Mouse (Mus musculus) cerebellum, postnatal 36 days (tissue): Measurements from ENCODE around the gene Gm47995.

ENCODE experiments used
- DNase-seq, 2 experiments: peaks; one replicate each; pipeline ENCODE4 v3.0.0; 2021 to 2022; ENCODE audit warnings: mixed read lengths in 2 of 2

Gene Gm47995

DNA sequence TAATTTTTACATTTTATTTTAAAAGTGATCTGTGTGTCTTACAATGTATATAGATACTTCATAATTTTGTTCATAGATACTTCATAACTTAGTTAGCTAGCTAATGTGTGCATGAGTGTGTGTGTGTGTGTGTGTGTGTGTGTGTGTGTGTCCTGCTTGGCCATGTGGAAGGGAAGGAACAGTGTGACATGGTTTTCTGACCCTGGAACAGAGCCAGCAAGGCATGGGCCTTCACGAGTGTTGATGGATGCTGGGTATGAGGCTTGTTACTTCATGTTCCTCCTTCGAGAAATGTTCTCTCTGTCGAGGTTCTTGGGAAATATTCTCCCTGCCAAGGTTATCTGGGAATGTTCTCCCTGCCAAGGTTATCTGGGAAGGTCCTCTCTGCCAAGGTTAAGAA lies 35.5 kb downstream of the Gm47995 start:
- no peak for DNase-seq

DNA sequence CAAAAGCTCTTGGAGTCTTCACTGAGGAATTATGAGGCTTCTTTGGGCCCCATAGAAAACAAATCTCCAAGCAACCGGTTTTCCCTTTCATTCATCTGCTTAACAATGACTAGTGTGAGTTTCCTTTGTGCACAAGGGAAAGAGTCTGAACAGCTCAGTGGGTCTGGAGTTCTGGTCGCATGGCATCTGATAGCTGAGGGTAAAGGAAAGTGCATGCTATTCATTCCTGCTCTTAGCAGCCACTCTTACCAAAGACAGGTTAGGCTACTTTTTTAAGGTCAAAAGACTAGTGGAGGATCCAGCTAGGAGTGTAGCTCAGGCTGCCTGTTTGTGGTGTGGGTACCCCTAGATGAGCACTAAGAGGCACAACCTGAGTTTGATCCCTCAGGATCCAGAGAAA lies 37.3 kb downstream of the Gm47995 start:
- no peak for DNase-seq

DNA sequence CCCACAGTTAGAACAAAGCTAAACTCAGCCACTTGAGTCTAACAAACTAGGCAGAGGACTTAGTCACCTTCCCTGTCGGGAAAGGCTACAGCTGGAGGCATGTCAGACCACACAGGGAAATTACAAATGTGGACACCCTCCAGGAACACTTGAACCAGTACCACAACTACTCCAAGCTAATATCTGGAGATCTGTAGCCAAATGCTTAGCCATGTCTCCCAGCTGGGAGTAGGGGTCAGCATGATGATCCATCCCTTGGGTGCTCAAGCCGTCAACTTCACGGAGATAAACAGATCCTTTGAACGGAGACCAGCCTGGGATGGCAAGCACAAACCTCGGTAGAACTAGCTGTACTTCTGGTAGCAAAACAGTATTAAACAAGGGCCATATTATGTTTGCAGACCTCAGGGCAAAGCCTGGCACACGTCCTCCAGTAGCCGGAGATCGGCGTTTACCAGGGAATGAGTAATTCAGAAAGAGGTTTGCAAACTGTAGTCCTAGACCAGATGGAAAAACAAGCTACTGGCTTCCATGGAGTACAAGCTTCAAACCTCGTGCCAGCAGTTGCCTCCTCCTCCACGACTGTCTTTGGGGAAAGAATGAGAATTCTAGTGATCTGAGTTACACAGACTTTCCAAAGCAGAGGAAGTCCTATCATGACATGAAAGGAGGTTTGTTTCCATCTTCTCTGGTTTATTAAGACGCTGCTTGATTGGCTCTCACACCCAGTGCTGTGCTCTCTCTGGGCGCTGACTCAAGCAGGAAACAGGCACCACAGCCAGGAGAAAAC lies 38.1 kb downstream of the Gm47995 start:
- DNase-seq, result no peak

DNA sequence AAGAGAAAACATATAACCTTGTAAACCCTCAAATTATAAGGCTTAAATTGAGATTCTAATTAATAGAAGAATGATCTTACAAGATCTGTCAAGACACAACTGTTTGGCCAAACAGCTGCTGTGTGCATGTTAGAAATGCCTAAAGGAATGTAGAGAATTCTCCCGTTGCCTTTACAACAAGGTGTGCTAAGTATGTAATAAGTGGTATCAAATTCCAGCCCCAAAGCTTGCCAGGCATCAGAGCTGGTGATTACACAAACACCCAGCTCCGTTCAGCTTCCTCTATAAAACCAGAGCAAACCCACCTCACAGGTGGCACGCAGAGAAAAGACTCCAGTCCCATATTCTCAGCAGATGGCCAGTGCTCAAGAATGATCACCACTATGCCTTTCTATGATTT lies 39.5 kb downstream of the Gm47995 start:
- no peak for DNase-seq

GRCm38 (mm10) chr1:151243332-151243731 lies 45.1 kb downstream of the Gm47995 start:
- DNase-seq, result no peak

DNA sequence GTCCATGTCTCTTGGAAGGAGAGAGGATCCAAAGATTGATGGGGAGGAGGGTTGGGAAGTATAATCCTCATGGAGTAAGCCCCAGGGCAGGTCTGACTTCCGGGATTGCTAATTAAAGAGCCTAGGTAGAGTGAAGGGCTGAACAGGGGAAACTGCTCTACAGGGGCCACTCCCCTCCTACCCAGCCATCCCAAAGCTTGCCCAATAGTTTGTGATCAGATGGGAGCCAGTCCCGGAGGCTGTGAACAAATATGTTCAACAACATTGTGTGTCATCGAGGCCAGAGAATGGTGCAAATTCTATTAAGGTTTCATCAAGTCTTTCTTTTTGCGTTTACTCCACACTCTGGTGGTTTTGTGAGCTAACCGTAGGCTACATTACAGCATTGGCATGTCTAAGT lies 45.8 kb downstream of the Gm47995 start:
- no peak for DNase-seq

GRCm38 (mm10) chr1:151244761-151245160 lies 46.5 kb downstream of the Gm47995 start:
- no peak for DNase-seq

DNA sequence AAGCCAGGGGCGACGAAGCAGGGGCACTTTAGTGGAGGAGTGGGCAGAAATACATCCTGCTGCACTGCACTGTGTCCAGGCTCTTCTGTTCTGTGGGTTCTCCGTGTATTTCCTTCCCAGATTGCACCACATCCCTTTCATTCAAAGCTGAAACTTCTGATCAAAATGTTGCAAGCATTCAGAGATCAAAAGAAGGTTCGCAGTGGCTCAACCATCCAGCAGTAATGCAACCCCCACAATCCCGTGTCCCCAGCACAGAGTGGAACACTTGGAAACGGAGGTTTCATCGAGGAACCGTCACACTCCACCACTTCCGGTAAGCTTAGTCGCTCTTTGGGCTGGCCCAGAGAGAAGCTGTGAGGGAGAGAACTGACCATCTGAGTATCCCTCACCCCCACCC lies 46.9 kb downstream of the Gm47995 start:
- no peak for DNase-seq

- no peak for DNase-seq
Measured at GRCm38 (mm10) chr1:151245846-151246245, 47.6 kb downstream of the Gm47995 start.
